Mouse (Mus musculus): ENCODE measurements at regions not wholly inside any gene's neighbourhood (a gene's known extent, or its start where the extent isn't known, plus 50 kb on each side); places are given as distances from the start of the nearest gene placed in this dataset.

GRCm38 (mm10) chr4:35362176-35362575 lies 136.2 kb upstream of the C9orf72 start:
- no peak for DNase-seq (ENCODE audit: low read depth, low spot score)
- Histone ChIP-seq H3K36me3 (ENCODE audit: control insufficient read depth, insufficient read depth, low read length, poor library complexity, severe bottlenecking) (no peaks in the 10 kb centered on the region), H3K27me3 (ENCODE audit: control insufficient read depth, insufficient read depth, low read length, poor library complexity, severe bottlenecking) (no peaks in the 10 kb centered on the region)

DNA sequence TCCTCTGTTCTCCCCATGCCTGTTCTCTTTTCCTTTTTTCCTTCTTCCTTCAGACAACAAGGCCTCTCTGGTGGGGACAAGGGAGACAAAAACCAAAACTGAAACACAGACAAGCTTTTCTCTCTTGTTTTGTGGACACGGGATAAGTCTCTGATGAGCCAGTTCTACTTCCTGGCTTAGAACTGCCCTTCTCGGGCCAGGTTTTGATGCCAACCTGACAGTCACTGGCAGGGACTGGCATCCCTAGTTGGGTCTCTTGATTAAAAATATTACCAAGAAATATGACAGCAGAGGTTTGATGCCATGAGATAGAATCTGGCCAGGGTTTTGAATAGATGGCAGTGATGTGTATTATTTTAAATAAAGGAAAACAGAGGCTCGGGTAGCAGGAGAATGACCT lies 133.4 kb upstream of the C9orf72 start:
- Histone ChIP-seq H3K27me3 (ENCODE audit: control insufficient read depth, insufficient read depth, low read length, poor library complexity, severe bottlenecking) (no peaks in the 10 kb centered on the region), H3K36me3 (ENCODE audit: control insufficient read depth, insufficient read depth, low read length, poor library complexity, severe bottlenecking) (no peaks in the 10 kb centered on the region)
- no peak for DNase-seq (ENCODE audit: low read depth, low spot score)

GRCm38 (mm10) chr4:35356904-35357563 lies 131.1 kb upstream of the C9orf72 start:
- DNase-seq (ENCODE audit: low read depth, low spot score), result no peak
- Histone ChIP-seq H3K36me3 (ENCODE audit: control insufficient read depth, insufficient read depth, low read length, poor library complexity, severe bottlenecking) (no peaks in the 10 kb centered on the region), H3K27me3 (ENCODE audit: control insufficient read depth, insufficient read depth, low read length, poor library complexity, severe bottlenecking) (no peaks in the 10 kb centered on the region)

- DNase-seq (ENCODE audit: low read depth, low spot score), result no peak
- Histone ChIP-seq H3K27me3 (ENCODE audit: control insufficient read depth, insufficient read depth, low read length, poor library complexity, severe bottlenecking) (no peaks in the 10 kb centered on the region), H3K36me3 (ENCODE audit: control insufficient read depth, insufficient read depth, low read length, poor library complexity, severe bottlenecking) (no peaks in the 10 kb centered on the region)
Measured at GRCm38 (mm10) chr4:35356051-35356450, 130.1 kb upstream of the C9orf72 start.

GRCm38 (mm10) chr4:35354046-35354445 lies 128.1 kb upstream of the C9orf72 start:
- no peak for DNase-seq (ENCODE audit: low read depth, low spot score)
- Histone ChIP-seq H3K36me3 (ENCODE audit: control insufficient read depth, insufficient read depth, low read length, poor library complexity, severe bottlenecking) (no peaks in the 10 kb centered on the region), H3K27me3 (ENCODE audit: control insufficient read depth, insufficient read depth, low read length, poor library complexity, severe bottlenecking) (no peaks in the 10 kb centered on the region)

- no peaks in the 10 kb centered on the region for H3K27me3 ChIP-seq (ENCODE audit: control insufficient read depth, insufficient read depth, low read length, poor library complexity, severe bottlenecking)
- DNase-seq (ENCODE audit: low read depth, low spot score), result no peak
- H3K36me3 ChIP-seq (ENCODE audit: control insufficient read depth, insufficient read depth, low read length, poor library complexity, severe bottlenecking), result no peaks in the 10 kb centered on the region
Measured at GRCm38 (mm10) chr4:35352606-35353005, 126.6 kb upstream of the C9orf72 start.

DNA sequence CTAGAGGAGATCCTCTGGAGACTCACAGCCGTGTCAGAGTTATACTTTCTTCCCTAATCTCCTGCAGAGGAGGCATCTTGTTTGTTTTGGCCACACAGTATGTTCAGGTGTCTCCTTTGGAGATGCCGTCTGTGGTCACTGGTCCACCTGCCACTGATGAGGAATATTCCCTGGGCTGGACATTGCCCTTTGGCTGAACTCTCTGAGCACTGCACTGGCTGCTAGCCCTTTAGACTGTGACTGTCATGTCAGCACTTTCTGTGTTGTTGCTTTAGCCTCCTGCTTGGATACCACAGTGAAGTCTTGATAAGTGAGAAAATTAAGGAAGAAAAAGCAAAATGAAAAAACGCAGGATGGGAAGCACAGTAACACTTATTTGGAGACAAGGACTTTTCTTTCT lies 124.5 kb upstream of the C9orf72 start:
- H3K36me3 ChIP-seq (ENCODE audit: control insufficient read depth, insufficient read depth, low read length, poor library complexity, severe bottlenecking), result no peaks in the 10 kb centered on the region
- DNase-seq (ENCODE audit: low read depth, low spot score), result no peak
- no peaks in the 10 kb centered on the region for H3K27me3 ChIP-seq (ENCODE audit: control insufficient read depth, insufficient read depth, low read length, poor library complexity, severe bottlenecking)

DNA sequence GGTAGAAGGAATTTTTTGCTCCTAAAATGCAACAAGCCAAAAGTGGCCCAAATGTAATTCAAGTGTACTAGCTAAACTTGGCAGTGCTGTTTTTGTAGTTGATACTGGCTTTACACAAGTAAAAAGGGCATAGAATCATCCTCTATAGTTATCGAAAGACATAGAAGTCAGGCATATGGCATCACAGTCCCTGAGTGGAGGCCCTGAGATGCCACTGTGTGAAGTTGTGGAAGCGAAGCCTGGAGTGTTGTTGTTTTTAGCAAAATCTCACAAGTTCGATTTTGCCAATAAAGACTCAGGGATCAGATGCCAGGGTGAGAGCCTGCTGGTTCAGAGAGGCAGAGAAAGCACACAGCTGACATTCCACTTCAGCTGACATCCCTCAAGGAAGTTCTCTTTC lies 121.6 kb upstream of the C9orf72 start:
- H3K36me3 ChIP-seq (ENCODE audit: control insufficient read depth, insufficient read depth, low read length, poor library complexity, severe bottlenecking), result no peaks in the 10 kb centered on the region
- no peaks in the 10 kb centered on the region for H3K27me3 ChIP-seq (ENCODE audit: control insufficient read depth, insufficient read depth, low read length, poor library complexity, severe bottlenecking)
- DNase-seq (ENCODE audit: low read depth, low spot score), result no peak

GRCm38 (mm10) chr4:35343751-35344150 lies 117.8 kb upstream of the C9orf72 start:
- no peak for DNase-seq (ENCODE audit: low read depth, low spot score)
- no peaks in the 10 kb centered on the region for H3K36me3 ChIP-seq (ENCODE audit: control insufficient read depth, insufficient read depth, low read length, poor library complexity, severe bottlenecking)
- H3K27me3 ChIP-seq (ENCODE audit: control insufficient read depth, insufficient read depth, low read length, poor library complexity, severe bottlenecking), result no peaks in the 10 kb centered on the region

- DNase-seq (ENCODE audit: low read depth, low spot score), result no peak
- Histone ChIP-seq H3K36me3 (ENCODE audit: control insufficient read depth, insufficient read depth, low read length, poor library complexity, severe bottlenecking) (no peaks in the 10 kb centered on the region), H3K27me3 (ENCODE audit: control insufficient read depth, insufficient read depth, low read length, poor library complexity, severe bottlenecking) (no peaks in the 10 kb centered on the region)
Measured at GRCm38 (mm10) chr4:35331161-35331560, 105.2 kb upstream of the C9orf72 start.

DNA sequence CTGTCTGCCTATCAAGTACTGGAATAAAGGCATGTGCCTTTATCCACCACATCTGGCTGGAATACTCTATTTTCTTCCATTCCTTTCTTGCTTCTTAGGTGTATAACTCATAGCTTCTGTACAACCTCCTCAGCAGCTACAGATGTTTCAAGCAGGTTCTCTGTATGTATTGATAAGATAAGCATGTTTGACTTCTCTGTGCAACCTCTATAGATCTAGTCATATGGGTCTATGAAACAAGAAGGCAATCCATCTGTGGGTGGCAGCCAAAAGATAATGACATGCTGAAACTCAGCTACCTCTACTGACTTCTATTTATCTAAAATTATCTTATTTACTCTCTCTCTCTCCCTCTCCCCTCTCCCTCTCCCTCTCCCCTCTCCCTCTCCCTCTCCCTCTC lies 99.3 kb upstream of the C9orf72 start:
- Histone ChIP-seq H3K27me3 (ENCODE audit: control insufficient read depth, insufficient read depth, low read length, poor library complexity, severe bottlenecking) (no peaks in the 10 kb centered on the region), H3K36me3 (ENCODE audit: control insufficient read depth, insufficient read depth, low read length, poor library complexity, severe bottlenecking) (no peaks in the 10 kb centered on the region)
- no peak for DNase-seq (ENCODE audit: low read depth, low spot score)

GRCm38 (mm10) chr4:35322432-35323173 lies 96.6 kb upstream of the C9orf72 start:
- Histone ChIP-seq H3K36me3 (ENCODE audit: control insufficient read depth, insufficient read depth, low read length, poor library complexity, severe bottlenecking) (no peaks in the 10 kb centered on the region), H3K27me3 (ENCODE audit: control insufficient read depth, insufficient read depth, low read length, poor library complexity, severe bottlenecking) (no peaks in the 10 kb centered on the region)
- no peak for DNase-seq (ENCODE audit: low read depth, low spot score)

DNA sequence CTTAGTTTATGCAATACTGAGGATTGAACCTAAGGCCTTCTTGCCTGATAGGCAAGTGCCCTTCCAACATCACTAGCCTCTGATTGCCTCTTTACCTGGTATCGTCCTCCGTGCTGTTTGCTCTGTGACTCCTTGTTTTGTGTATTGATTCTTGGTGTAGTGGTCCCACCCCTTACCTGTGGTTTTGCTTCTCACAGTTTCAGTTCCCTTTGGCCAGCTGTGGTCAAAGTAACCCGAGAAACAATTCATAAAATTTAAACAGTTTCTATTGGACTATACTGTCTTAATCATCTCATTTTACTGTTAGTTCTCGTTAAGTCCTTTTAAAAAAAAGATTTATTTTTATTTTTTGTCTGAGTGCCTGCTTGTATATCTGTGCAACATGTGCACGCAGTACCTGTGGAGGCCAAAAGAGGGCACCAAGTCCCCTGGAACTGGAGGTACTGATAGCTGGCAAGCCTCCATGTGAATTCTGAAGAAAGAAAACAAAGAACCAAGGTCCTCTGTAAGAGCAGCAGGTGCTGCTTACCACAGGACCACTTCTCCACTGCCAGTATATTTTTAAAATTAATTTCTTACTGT lies 84.5 kb upstream of the C9orf72 start:
- DNase-seq (ENCODE audit: low read depth, low spot score), result peak; percentile 16
- Histone ChIP-seq H3K36me3 (ENCODE audit: control insufficient read depth, insufficient read depth, low read length, poor library complexity, severe bottlenecking) (no peaks in the 10 kb centered on the region), H3K27me3 (ENCODE audit: control insufficient read depth, insufficient read depth, low read length, poor library complexity, severe bottlenecking) (no peaks in the 10 kb centered on the region)

- Histone ChIP-seq H3K27me3 (ENCODE audit: control insufficient read depth, insufficient read depth, low read length, poor library complexity, severe bottlenecking) (no peaks in the 10 kb centered on the region), H3K36me3 (ENCODE audit: control insufficient read depth, insufficient read depth, low read length, poor library complexity, severe bottlenecking) (no peaks in the 10 kb centered on the region)
- peak; percentile 1 for DNase-seq (ENCODE audit: low read depth, low spot score)
Measured at GRCm38 (mm10) chr4:35308221-35308620, 82.2 kb upstream of the C9orf72 start.

- no peaks in the 10 kb centered on the region for H3K27me3 ChIP-seq (ENCODE audit: control insufficient read depth, insufficient read depth, low read length, poor library complexity, severe bottlenecking)
- DNase-seq (ENCODE audit: low read depth, low spot score), result no peak
- H3K36me3 ChIP-seq (ENCODE audit: control insufficient read depth, insufficient read depth, low read length, poor library complexity, severe bottlenecking), result no peaks in the 10 kb centered on the region
Measured at GRCm38 (mm10) chr4:35305210-35305609, 79.2 kb upstream of the C9orf72 start.
